Mouse (Mus musculus): Measurements from ENCODE around the gene B3gnt7. TPM values are rescaled to one million over a fixed set of nuclear protein-coding genes. Genes with fewer than 3 reads are reported as not detected.

B3gnt7 gene
- polyA plus RNA-seq, 1 experiment from 2014 or later, result 3.4 TPM

DNA sequence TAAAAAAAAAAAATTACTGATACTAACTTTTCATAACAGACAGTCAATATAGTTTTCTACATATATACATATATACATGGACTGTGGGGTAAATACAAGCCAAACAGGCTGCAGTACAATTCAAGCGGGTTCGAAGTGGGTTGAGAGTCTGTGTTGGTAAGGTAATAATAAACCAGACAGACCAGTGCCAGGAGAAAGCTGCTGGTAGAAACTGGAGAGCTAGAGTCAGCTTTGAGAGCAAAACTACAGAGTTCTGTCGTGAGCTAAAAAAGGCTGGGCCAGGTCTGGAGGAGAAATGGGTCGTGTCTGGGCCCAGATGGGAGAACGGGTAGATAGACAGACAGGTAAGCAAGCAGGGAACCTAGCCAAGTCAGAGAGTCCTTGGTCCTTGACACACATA is 18.5 kb upstream of the B3gnt7 start:
- no peaks in the 10 kb centered on the region for H3K9me3 ChIP-seq
- H3K27ac ChIP-seq, result no peak overlapping the region
- H3K36me3 ChIP-seq, result no peaks in the 10 kb centered on the region
- no peaks in the 10 kb centered on the region for H3K27me3 ChIP-seq (ENCODE audit: insufficient read depth, poor library complexity, severe bottlenecking)
- H3K4me3 ChIP-seq, result no peak overlapping the region
- WGBS, result 88% methylated on average over 5 of the region's 5 CpGs
- no peaks in the 10 kb centered on the region for H3K4me1 ChIP-seq (replicated peaks)
- DNase-seq (ENCODE audit: low spot score), result no peak

GRCm38 (mm10) chr1:86285295-86285694 is 17.3 kb upstream of the B3gnt7 start:
- Histone ChIP-seq H3K27me3 (ENCODE audit: insufficient read depth, poor library complexity, severe bottlenecking) (no peaks in the 10 kb centered on the region), H3K36me3 (no peaks in the 10 kb centered on the region), H3K4me3 (no peak overlapping the region), H3K4me1 (replicated peaks) (no peaks in the 10 kb centered on the region), H3K9me3 (no peaks in the 10 kb centered on the region), H3K27ac (no peak overlapping the region)
- WGBS, result 87% methylated on average over 6 of the region's 6 CpGs
- DNase-seq (ENCODE audit: low spot score), result no peak

DNA sequence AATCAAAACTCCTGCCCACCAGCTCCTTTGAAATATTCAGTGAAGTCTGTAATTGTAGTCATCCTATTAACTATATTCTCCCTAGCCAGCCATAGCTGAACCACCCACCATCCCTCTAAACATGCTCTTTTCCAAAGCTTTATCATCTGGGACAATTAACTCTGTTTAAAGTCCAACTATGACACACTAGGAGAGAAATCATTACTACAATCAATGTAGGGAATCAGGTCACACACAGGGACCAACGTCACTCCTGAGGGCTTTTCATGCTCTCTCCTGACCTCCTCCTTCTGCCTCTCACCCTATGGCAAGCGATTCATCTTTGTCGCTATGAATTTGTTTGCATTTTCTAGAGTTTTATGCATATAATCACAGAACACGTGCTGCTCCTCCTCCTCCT is 15.2 kb upstream of the B3gnt7 start:
- no peak for DNase-seq (ENCODE audit: low spot score)
- H3K27me3 ChIP-seq (ENCODE audit: insufficient read depth, poor library complexity, severe bottlenecking), result 0 out of 2 replicates have a peak, but pooled peaks cover 6% of the 10 kb centered on the region
- H3K36me3 ChIP-seq, result no peaks in the 10 kb centered on the region
- no peak overlapping the region for H3K4me3 ChIP-seq
- no peak overlapping the region for H3K27ac ChIP-seq
- H3K4me1 ChIP-seq (replicated peaks), result no peaks in the 10 kb centered on the region
- H3K9me3 ChIP-seq, result no peaks in the 10 kb centered on the region
- WGBS, result 90% methylated on average over 4 of the region's 4 CpGs

- no peaks in the 10 kb centered on the region for H3K9me3 ChIP-seq
- 73% methylated on average over 3 of the region's 3 CpGs for WGBS
- no peak for DNase-seq (ENCODE audit: low spot score)
These were observed 12.2 kb upstream of the B3gnt7 start for GRCm38 (mm10) chr1:86290452-86290851.

DNA sequence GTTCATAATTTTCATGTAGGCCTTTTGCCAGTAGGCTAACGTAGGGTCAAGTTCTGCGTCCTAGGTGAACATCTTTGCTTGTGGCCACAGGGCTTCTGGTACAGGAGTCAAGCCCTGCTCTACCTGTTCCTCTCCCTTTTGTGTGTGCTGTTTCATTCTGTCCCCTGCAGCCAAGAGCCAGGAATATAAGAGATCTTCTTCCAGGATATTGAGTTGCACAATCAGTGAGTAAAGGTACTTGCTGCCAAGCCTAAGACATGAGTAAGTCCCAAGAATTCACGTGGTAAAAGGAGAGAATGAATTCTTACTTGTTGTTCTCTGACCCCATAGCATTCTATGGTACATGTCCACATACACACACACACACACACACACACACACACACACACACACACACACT is 9.5 kb upstream of the B3gnt7 start:
- peaks cover 40% of the 10 kb centered on the region for H3K27me3 ChIP-seq (ENCODE audit: insufficient read depth, poor library complexity, severe bottlenecking)
- no peak for DNase-seq (ENCODE audit: low spot score)
- H3K4me1 ChIP-seq (replicated peaks), result peaks cover 13% of the 10 kb centered on the region
- H3K4me3 ChIP-seq, result no peak overlapping the region
- 91% methylated on average over 3 of the region's 3 CpGs for WGBS
- H3K9me3 ChIP-seq, result no peaks in the 10 kb centered on the region
- H3K36me3 ChIP-seq, result no peaks in the 10 kb centered on the region
- H3K27ac ChIP-seq, result no peak overlapping the region

More at GRCm38 (mm10) chr1:86290452-86290851, 12.2 kb upstream of the B3gnt7 start:
- Histone ChIP-seq H3K36me3 (no peaks in the 10 kb centered on the region), H3K27ac (no peak overlapping the region), H3K27me3 (ENCODE audit: insufficient read depth, poor library complexity, severe bottlenecking) (peaks cover 21% of the 10 kb centered on the region; the same call in 1 of the 2 replicates), H3K4me3 (no peak overlapping the region), H3K4me1 (replicated peaks) (peaks cover 13% of the 10 kb centered on the region)

DNA sequence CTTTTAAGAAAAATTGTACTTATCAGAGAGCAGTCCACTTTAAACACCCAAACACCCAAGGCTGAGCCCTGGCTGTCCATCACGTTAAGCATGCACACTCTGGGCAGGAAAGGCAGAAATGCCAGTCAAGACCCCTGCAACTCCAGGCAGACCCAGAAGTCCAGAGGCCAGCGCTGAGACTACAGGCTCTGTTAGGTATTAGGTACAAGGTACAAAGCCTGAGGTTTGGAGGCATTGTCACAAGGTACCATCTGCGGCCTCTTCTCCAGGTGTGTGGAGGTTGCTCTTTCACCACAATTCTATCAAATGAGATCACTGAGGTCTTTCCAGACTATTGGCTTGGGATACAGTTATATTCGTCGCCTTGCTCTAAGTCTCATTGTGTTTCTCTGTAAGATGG is 8.8 kb upstream of the B3gnt7 start:
- 88% methylated on average over 5 of the region's 5 CpGs for WGBS
- Histone ChIP-seq H3K4me1 (replicated peaks) (peaks cover 13% of the 10 kb centered on the region), H3K27ac (no peak overlapping the region), H3K4me3 (no peak overlapping the region), H3K36me3 (no peaks in the 10 kb centered on the region), H3K9me3 (no peaks in the 10 kb centered on the region), H3K27me3 (ENCODE audit: insufficient read depth, poor library complexity, severe bottlenecking) (peaks cover 40% of the 10 kb centered on the region)
- DNase-seq (ENCODE audit: low spot score), result no peak

DNA sequence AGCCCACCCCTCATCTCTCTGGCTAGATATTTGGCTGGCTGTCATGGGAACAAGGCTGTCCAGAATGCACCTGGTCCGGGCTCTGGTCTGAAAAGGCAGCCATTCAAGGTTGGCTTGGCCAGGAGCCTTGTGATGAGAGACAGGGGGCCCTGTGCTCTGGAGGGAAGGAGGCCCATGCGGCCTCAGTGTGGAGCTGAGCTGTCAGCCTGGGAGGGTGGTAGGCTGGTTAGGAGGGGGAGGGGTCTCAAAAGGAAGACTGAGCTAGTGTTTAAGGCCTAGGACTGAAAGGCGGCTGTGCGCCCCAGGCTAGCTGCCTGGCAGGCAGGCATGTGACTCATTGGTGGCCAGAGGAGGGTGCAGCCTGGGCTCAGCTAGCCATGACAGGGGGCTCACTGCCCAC is 8.2 kb upstream of the B3gnt7 start:
- Histone ChIP-seq H3K27ac (0 out of 2 replicates have a peak overlapping the region, but pooled peaks have one; percentile 50), H3K9me3 (no peaks in the 10 kb centered on the region), H3K27me3 (ENCODE audit: insufficient read depth, poor library complexity, severe bottlenecking) (peaks cover 43% of the 10 kb centered on the region), H3K36me3 (no peaks in the 10 kb centered on the region), H3K4me1 (replicated peaks) (peaks cover 13% of the 10 kb centered on the region), H3K4me3 (no peak overlapping the region)
- 15% methylated on average over 4 of the region's 4 CpGs for WGBS
- no peak for DNase-seq (ENCODE audit: low spot score)

DNA sequence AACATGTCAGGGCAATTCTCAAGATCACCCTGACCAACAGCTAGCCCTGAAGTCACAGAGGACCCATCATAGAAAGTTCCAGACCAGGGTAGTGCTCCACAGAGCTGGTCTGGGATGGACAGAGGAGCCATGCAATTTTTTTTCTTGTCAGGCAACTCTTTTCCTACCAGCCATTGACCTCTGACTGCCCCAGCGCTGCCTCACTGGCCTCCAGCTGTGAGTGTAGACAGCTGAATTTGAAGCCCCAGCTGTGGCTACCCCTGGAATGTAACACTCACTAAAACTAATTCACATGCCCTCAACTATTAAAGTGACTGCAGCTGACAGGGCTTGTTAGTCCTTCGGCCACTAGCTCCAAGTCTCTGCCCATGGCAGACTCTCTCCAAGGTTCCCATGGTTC is 2.5 kb upstream of the B3gnt7 start:
- no peak overlapping the region for H3K4me3 ChIP-seq
- no peak overlapping the region for H3K27ac ChIP-seq
- peaks cover 77% of the 10 kb centered on the region for H3K27me3 ChIP-seq (ENCODE audit: insufficient read depth, poor library complexity, severe bottlenecking)
- 13% methylated on average over 2 of the region's 2 CpGs for WGBS
- H3K36me3 ChIP-seq, result peaks cover under 1% of the 10 kb centered on the region; the same call in 1 of the 2 replicates
- DNase-seq (ENCODE audit: low spot score), result peak; percentile 61
- H3K9me3 ChIP-seq, result no peaks in the 10 kb centered on the region; the same call in 1 of the 2 replicates
- peaks cover 45% of the 10 kb centered on the region for H3K4me1 ChIP-seq (replicated peaks)

GRCm38 (mm10) chr1:86300731-86301130 is 1.9 kb upstream of the B3gnt7 start:
- Histone ChIP-seq H3K36me3 (peaks cover 6% of the 10 kb centered on the region; the same call in 1 of the 2 replicates), H3K4me1 (replicated peaks) (peaks cover 43% of the 10 kb centered on the region), H3K9me3 (peaks cover 4% of the 10 kb centered on the region; the same call in 1 of the 2 replicates), H3K4me3 (no peak overlapping the region), H3K27ac (no peak overlapping the region), H3K27me3 (ENCODE audit: insufficient read depth, poor library complexity, severe bottlenecking) (peaks cover 81% of the 10 kb centered on the region)
- DNase-seq (ENCODE audit: low spot score), result no peak
- 44% methylated on average over 7 of the region's 7 CpGs for WGBS

- H3K4me1 ChIP-seq (replicated peaks), result peaks cover 43% of the 10 kb centered on the region
- 50% methylated on average over 6 of the region's 6 CpGs for WGBS
- DNase-seq (ENCODE audit: low spot score), result no peak
- peaks cover 4% of the 10 kb centered on the region; the same call in 1 of the 2 replicates for H3K9me3 ChIP-seq
- H3K4me3 ChIP-seq, result no peak overlapping the region
- peaks cover 81% of the 10 kb centered on the region for H3K27me3 ChIP-seq (ENCODE audit: insufficient read depth, poor library complexity, severe bottlenecking)
- H3K27ac ChIP-seq, result no peak overlapping the region
- H3K36me3 ChIP-seq, result peaks cover 11% of the 10 kb centered on the region; the same call in 1 of the 2 replicates
These were observed 1.2 kb upstream of the B3gnt7 start for GRCm38 (mm10) chr1:86301221-86302091.

DNA sequence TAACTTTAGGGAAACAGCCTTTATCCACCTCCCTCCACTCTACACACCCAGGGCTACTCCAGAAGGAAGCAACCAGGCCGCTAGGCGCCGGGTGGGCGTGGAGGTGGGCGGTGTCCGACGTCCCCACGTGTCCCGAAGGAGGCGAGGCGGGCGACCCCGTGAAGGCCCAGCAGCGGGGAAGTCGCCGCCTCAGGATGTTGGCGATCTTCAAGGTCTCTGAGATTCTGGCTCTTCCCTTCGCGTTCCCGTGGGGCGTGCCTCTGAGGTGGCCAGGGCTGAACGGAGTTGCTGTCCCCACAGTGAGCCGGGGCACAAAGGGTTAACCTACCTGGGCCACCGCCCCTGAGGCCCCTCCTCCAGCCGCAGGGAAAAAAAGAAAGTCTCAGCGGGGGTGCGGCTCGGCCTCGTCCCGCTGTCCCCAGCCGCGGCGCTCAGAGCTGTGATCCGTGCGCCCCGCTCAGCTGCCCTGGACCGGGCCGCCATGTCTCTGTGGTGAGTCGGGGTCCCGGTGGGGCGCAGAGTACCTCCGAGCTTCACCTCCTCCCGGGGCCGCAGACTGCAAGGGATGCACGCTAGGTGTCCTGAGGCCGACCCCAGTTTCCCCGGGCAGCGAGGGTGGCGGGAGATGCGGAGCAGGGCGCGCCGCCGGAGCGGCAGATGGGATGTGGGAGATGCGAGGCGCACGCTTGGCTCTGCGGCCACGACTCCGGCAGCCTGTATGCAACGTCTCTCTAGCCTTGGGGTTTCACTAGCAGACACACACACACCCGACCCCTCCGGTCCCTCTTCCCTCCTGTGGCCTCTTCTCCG is 636 bp downstream of the B3gnt7 start:
- Histone ChIP-seq H3K36me3 (peaks cover 13% of the 10 kb centered on the region; the same call in 1 of the 2 replicates), H3K4me1 (replicated peaks) (peaks cover 49% of the 10 kb centered on the region), H3K9me3 (peaks cover 4% of the 10 kb centered on the region; the same call in 1 of the 2 replicates), H3K27ac (peak overlapping the region; percentile 79), H3K4me3 (peak overlapping the region; percentile 67), H3K27me3 (ENCODE audit: insufficient read depth, poor library complexity, severe bottlenecking) (peaks cover 87% of the 10 kb centered on the region)
- DNase-seq (ENCODE audit: low spot score), result peak; percentile 75
- WGBS, result under 1% methylated on average over 65 of the region's 65 CpGs

- no peak for DNase-seq (ENCODE audit: low spot score)
These were observed 1.2 kb downstream of the B3gnt7 start for GRCm38 (mm10) chr1:86303873-86304250.

More at GRCm38 (mm10) chr1:86303873-86304250, 1.2 kb downstream of the B3gnt7 start:
- Histone ChIP-seq H3K9me3 (peaks cover 4% of the 10 kb centered on the region; the same call in 1 of the 2 replicates), H3K36me3 (peaks cover 13% of the 10 kb centered on the region; the same call in 1 of the 2 replicates), H3K27me3 (ENCODE audit: insufficient read depth, poor library complexity, severe bottlenecking) (peaks cover 89% of the 10 kb centered on the region), H3K27ac (no peak overlapping the region; the same call in 1 of the 2 replicates), H3K4me3 (peak overlapping the region; percentile 67), H3K4me1 (replicated peaks) (peaks cover 54% of the 10 kb centered on the region)
- 3% methylated on average over 16 of the region's 16 CpGs for WGBS
